Mouse (Mus musculus): ENCODE measurements around the gene Hist1h4k.
A peak's percentile ranks its signal among the peaks of the same experiment; 100 is the strongest.
"Not testable (repeated sequence)": the region's sequence is repeated elsewhere in the genome, so short reads cannot be mapped to it uniquely, and the experiment has no call there.

Gene Hist1h4k

GRCm38 (mm10) chr13:21754294-21755001 lies 4.1 kb upstream of the Hist1h4k start:
- DNase-seq, result not testable (repeated sequence)

GRCm38 (mm10) chr13:21753524-21754285 lies 3.4 kb upstream of the Hist1h4k start, which contains the start of the genes Hist1h2ak and Hist1h2bn:
Gene Hist1h2ak, minus strand, starts transcription at chr13:21753827.
Gene Hist1h2bn, plus strand, starts transcription at chr13:21754123.
- peak; percentile 18 to 59 for DNase-seq

- no peak for DNase-seq
Observed at GRCm38 (mm10) chr13:21753051-21753523, 2.8 kb upstream of the Hist1h4k start.

GRCm38 (mm10) chr13:21752356-21752755 lies 2.1 kb upstream of the Hist1h4k start:
- no peak for DNase-seq

GRCm38 (mm10) chr13:21751827-21752226 lies 1.5 kb upstream of the Hist1h4k start:
- DNase-seq, result no peak

- DNase-seq, result no peak
Observed at GRCm38 (mm10) chr13:21751417-21751816, 1.1 kb upstream of the Hist1h4k start.

GRCm38 (mm10) chr13:21749387-21750158 lies 732 bp downstream of the Hist1h4k start:
- no peak for DNase-seq

- no peak for DNase-seq
Observed at GRCm38 (mm10) chr13:21745006-21745405, 5.3 kb downstream of the Hist1h4k start.

- DNase-seq, result peak; percentile 50 to 57
Observed at GRCm38 (mm10) chr13:21734906-21735767, 15.2 kb downstream of the Hist1h4k start, which contains the start of gene Hist1h4j. Gene Hist1h4j, plus strand, starts transcription at chr13:21735064.

GRCm38 (mm10) chr13:21734010-21734905 lies 16.0 kb downstream of the Hist1h4k start:
- DNase-seq, result peak; percentile 62 to 82

- DNase-seq, result no peak
Observed at GRCm38 (mm10) chr13:21733466-21733865, 16.8 kb downstream of the Hist1h4k start.

GRCm38 (mm10) chr13:21729544-21729943 lies 20.8 kb downstream of the Hist1h4k start:
- no peak for DNase-seq

GRCm38 (mm10) chr13:21727948-21728572 lies 22.2 kb downstream of the Hist1h4k start:
- DNase-seq, result no peak

- no peak for DNase-seq
Observed at GRCm38 (mm10) chr13:21722993-21723836, 27.1 kb downstream of the Hist1h4k start.

GRCm38 (mm10) chr13:21722373-21722925 lies 27.9 kb downstream of the Hist1h4k start:
- DNase-seq, result no peak

GRCm38 (mm10) chr13:21721757-21722372 lies 28.4 kb downstream of the Hist1h4k start, which contains the start of gene Hist1h2bm:
Gene Hist1h2bm, plus strand, starts transcription at chr13:21722044.
- peak; percentile 10 to 44 for DNase-seq

GRCm38 (mm10) chr13:21721107-21721756 lies 29.1 kb downstream of the Hist1h4k start:
- not testable (repeated sequence) for DNase-seq
